Mouse (Mus musculus): ENCODE measurements around the gene Wrap73. TPM values are rescaled to one million over a fixed set of nuclear protein-coding genes. Genes with fewer than 3 reads are reported as not detected.

The Wrap73 gene
- polyA plus RNA-seq, 1 experiment from 2014 or later, result 42.5 TPM

DNA sequence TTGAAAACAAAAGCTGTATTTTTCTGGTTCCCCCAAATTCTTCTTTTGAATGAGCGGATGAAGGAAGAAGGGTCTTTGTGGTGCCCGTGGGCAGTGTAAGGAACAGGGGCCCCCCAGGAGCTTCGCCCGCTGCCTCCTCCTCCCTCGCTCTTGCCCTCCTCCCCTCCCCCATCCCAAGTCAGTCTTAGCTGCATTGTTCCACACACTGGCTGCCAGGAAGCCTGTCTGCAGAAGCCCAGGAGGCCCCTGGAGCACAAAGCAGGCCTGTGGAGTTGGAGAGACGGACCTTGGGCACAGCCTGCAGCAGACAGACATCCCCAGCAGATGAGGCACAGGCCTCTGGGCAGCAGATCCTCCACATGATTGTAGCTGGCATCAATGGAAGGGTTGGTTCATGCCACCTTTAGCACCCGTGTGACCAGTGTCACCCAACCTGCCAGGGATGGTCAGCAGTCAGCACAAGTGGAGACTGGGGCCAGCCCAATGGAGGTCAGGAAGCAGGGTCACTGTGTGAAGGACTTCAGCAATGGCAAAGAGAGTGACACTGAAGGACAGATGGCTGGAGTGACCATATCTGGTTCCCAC, 56.3 kb downstream of the Wrap73 start:
- Histone ChIP-seq H3K4me1 (replicated peaks) (peaks cover 28% of the 10 kb centered on the region), H3K9me3 (no peaks in the 10 kb centered on the region), H3K36me3 (no peaks in the 10 kb centered on the region), H3K4me2 (no peak overlapping the region), H3K27ac (replicated peaks) (peak overlapping the region; percentile 35), H3K27me3 (no peaks in the 10 kb centered on the region), H3K4me3 (no peak overlapping the region), H3K9ac (0 out of 2 replicates have a peak overlapping the region, but pooled peaks have one; percentile 6)
- peak; percentile 69; the same call in 1 of the 2 replicates for ATAC-seq (ENCODE audit: low read depth)
- 20% methylated on average over 7 of the region's 7 CpGs for WGBS

DNA sequence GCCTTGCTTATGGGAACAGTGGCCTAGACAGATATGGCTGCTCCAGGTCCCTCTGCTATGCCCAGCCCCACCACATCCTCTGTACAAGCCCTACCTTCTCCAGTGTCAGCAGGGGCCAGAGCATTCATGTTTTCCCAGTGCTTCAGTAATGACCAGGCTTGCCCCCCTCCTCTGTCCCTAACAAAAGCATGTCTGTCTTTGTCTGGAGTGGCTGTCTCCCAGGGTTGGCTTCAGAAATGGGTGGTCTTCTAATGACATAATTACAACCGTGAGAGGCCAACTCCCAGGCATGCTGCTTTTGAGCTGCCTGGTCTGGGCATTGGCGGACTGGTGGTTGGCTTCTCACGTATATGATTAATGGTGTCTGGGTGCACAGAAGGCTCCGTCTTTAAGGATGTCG, 59.3 kb downstream of the Wrap73 start:
- WGBS, result 28% methylated on average over 5 of the region's 5 CpGs

DNA sequence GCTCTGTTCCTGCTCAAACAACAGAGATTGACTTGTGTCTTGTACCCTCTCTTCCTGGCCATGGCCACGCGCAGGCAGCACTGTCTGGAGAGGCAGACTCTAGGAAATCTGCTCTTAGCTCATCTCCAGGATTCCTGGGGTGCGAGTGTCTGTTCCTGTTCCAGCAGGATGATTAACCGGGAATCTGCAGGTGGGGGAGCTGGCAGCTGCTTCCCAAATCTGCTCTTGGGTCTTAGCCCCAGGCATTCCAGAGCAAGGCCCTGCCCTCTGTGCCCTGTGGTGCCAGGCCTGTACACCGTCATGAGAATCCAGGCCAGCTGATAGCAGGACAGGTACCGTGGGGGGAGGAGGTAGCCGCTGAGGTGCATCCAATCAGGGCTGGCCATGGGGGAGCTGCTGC, 62.4 kb downstream of the Wrap73 start:
- no peaks in the 10 kb centered on the region for H3K9me3 ChIP-seq
- WGBS, result 72% methylated on average over 7 of the region's 7 CpGs
- H3K4me1 ChIP-seq (replicated peaks), result peaks cover 9% of the 10 kb centered on the region
- no peaks in the 10 kb centered on the region for H3K36me3 ChIP-seq
- no peak overlapping the region for H3K4me3 ChIP-seq
- no peak for ATAC-seq (ENCODE audit: low read depth)
- H3K27me3 ChIP-seq, result no peaks in the 10 kb centered on the region
- no peak overlapping the region for H3K4me2 ChIP-seq
- no peak overlapping the region for H3K9ac ChIP-seq
- H3K27ac ChIP-seq (replicated peaks), result no peak overlapping the region

More for the DNA sequence above, 59.3 kb downstream of the Wrap73 start:
- Histone ChIP-seq H3K27ac (replicated peaks) (no peak overlapping the region), H3K4me3 (no peak overlapping the region), H3K9ac (no peak overlapping the region), H3K36me3 (no peaks in the 10 kb centered on the region), H3K4me1 (replicated peaks) (peaks cover 28% of the 10 kb centered on the region), H3K27me3 (no peaks in the 10 kb centered on the region), H3K4me2 (no peak overlapping the region), H3K9me3 (no peaks in the 10 kb centered on the region)
- ATAC-seq (ENCODE audit: low read depth), result no peak

DNA sequence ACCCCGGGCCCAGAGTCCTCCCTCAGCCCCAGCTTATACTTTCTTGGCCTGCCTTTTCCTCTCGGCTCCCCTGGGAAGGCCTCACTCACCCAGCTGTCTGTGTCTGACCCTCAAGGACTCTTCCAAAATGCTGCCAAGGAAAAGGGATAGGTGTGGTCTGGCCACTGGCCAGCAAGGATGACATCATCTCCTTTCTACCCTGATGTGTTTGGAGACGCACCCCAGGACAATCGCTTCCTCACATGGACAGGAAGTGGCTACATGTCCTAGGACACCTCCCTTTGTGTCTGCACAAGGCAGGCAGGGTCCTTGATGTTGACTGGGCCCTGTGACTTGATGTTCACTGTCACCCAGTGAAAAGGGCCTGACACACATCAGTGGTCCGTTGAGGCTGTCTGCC, 63.2 kb downstream of the Wrap73 start:
- H3K36me3 ChIP-seq, result no peaks in the 10 kb centered on the region
- WGBS, result 76% methylated on average over 5 of the region's 5 CpGs
- H3K27ac ChIP-seq (replicated peaks), result no peak overlapping the region
- H3K9ac ChIP-seq, result peak overlapping the region; percentile 38
- H3K9me3 ChIP-seq, result no peaks in the 10 kb centered on the region
- ATAC-seq (ENCODE audit: low read depth), result no peak
- H3K4me2 ChIP-seq, result no peak overlapping the region
- no peaks in the 10 kb centered on the region for H3K27me3 ChIP-seq
- H3K4me1 ChIP-seq (replicated peaks), result peaks cover 13% of the 10 kb centered on the region
- H3K4me3 ChIP-seq, result no peak overlapping the region

DNA sequence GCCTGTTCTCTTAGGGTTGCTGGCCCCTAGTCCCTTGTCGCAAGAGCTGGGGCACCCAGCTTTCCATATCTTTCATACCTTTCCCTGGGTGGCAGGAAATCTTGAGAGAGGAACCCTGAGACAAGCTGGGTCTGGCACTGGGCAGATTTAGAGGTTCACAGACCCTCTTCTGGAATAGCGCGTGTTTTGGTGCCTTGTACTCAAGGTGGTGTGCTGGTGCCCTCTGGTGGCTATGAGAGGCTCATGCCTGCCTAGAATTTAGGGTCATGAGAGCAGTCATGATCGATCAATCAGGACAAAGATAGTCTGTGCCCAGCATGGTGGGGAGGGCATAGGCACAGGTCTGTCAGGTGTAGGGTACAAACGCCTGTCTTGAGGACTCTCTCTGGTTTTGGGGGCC, 65.1 kb downstream of the Wrap73 start:
- Histone ChIP-seq H3K4me3 (no peak overlapping the region), H3K27ac (replicated peaks) (no peak overlapping the region), H3K4me1 (replicated peaks) (peaks cover 6% of the 10 kb centered on the region; the same call in 1 of the 2 replicates), H3K4me2 (no peak overlapping the region), H3K9ac (no peak overlapping the region), H3K9me3 (no peaks in the 10 kb centered on the region), H3K36me3 (no peaks in the 10 kb centered on the region), H3K27me3 (no peaks in the 10 kb centered on the region)
- ATAC-seq (ENCODE audit: low read depth), result 0 out of 2 replicates have a peak, but pooled peaks have one; percentile 43
- WGBS, result 10% methylated on average over 5 of the region's 5 CpGs

DNA sequence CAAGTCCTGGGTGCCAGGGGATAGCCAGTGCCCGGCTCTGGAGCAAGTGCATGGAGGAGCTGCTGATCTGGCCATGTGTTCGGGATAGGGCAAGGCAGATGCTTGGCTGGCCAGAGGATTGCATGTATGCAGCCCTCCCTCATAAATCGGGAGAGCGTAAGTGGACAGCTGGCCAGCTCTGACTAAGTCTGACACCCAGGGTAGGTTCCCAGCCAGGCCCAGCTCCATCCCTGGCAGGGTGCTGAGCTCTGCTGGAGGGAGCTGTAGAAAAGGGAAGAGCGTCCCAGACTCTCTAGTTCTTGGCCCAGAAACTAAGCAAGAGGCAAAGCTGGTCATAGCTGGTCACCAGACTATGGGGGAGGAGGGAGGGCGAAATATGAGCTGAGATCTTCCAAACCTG, 66.9 kb downstream of the Wrap73 start:
- 69% methylated on average over 6 of the region's 6 CpGs for WGBS
- Histone ChIP-seq H3K27ac (replicated peaks) (no peak overlapping the region), H3K27me3 (no peaks in the 10 kb centered on the region), H3K4me2 (no peak overlapping the region), H3K4me3 (no peak overlapping the region), H3K9ac (no peak overlapping the region), H3K36me3 (no peaks in the 10 kb centered on the region), H3K4me1 (replicated peaks) (peaks cover 10% of the 10 kb centered on the region; the same call in 1 of the 2 replicates), H3K9me3 (no peaks in the 10 kb centered on the region)
- ATAC-seq (ENCODE audit: low read depth), result no peak

DNA sequence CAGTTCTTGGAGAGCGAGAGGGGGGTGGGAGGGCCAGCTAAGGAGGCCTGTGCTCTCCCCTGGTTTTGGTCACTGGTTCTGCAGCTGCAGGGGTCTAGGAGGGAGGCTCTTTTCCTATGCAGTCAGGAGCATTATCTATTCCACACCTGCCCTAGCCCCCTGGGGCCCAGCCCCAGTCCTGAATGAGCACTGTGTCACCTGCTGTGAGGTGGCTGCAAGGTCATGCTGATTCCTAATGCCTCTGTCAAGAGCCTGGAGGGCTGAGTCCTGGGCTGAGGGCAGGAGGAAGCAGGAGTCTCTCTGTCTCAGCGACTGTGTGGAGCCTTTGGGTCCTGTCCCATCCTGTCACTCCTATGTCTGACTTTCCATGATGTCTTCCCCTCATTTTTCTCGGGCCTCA, 67.7 kb downstream of the Wrap73 start:
- peaks cover 10% of the 10 kb centered on the region; the same call in 1 of the 2 replicates for H3K4me1 ChIP-seq (replicated peaks)
- no peak overlapping the region for H3K4me2 ChIP-seq
- no peak overlapping the region for H3K4me3 ChIP-seq
- H3K9ac ChIP-seq, result no peak overlapping the region
- no peaks in the 10 kb centered on the region for H3K9me3 ChIP-seq
- ATAC-seq (ENCODE audit: low read depth), result no peak
- no peaks in the 10 kb centered on the region for H3K36me3 ChIP-seq
- WGBS, result 19% methylated on average over 3 of the region's 3 CpGs
- H3K27ac ChIP-seq (replicated peaks), result no peak overlapping the region
- H3K27me3 ChIP-seq, result no peaks in the 10 kb centered on the region

DNA sequence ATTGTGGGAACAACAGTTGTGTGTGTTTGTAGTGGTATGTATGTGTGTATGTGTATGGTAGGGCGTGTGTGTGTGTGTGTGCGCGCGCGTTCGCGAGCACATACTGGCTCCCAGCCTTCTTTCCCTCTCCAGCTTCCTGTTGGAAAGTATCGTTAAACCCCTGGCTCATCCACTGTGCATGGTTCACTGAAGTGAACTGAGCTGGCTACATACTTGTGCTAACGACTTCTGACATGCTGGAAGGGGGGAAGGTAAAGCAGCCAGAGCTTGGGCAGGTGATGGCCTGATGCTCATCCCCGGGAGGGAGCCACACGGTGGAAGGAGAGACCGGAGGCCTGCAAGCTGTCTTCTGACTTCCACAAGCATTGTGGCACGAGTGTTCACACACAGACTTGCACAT, 69.3 kb downstream of the Wrap73 start:
- WGBS, result 84% methylated on average over 13 of the region's 13 CpGs
- H3K27ac ChIP-seq (replicated peaks), result no peak overlapping the region
- H3K4me1 ChIP-seq (replicated peaks), result 0 out of 2 replicates have a peak, but pooled peaks cover 10% of the 10 kb centered on the region
- H3K9ac ChIP-seq, result no peak overlapping the region
- no peak overlapping the region for H3K4me3 ChIP-seq
- H3K36me3 ChIP-seq, result no peaks in the 10 kb centered on the region
- ATAC-seq (ENCODE audit: low read depth), result no peak
- H3K27me3 ChIP-seq, result no peaks in the 10 kb centered on the region
- no peaks in the 10 kb centered on the region for H3K9me3 ChIP-seq
- no peak overlapping the region for H3K4me2 ChIP-seq

DNA sequence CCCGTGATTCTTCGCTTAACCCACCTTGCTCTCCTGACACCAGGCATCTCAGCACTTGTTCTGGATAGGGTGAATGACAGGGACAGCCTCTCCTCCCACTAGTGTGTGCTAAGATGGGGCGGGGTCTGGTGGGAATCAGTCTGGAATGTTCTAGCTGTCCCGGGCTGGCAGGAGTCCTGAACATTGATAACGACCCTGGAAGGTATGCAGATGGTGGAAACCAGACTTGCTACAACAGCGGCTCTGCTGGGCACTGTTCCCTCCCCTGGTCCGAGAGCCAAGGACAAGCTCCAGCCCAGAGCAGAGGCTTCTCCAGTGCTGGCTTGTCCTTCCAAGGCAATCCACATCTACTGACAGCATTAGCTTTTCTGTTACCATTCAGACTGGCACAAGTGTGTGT, 71.4 kb downstream of the Wrap73 start:
- Histone ChIP-seq H3K4me3 (no peak overlapping the region), H3K9me3 (no peaks in the 10 kb centered on the region), H3K9ac (no peak overlapping the region), H3K36me3 (no peaks in the 10 kb centered on the region), H3K4me2 (no peak overlapping the region), H3K27ac (replicated peaks) (no peak overlapping the region), H3K4me1 (replicated peaks) (0 out of 2 replicates have a peak, but pooled peaks cover 10% of the 10 kb centered on the region), H3K27me3 (no peaks in the 10 kb centered on the region)
- ATAC-seq (ENCODE audit: low read depth), result no peak
- WGBS, result 75% methylated on average over 7 of the region's 7 CpGs

DNA sequence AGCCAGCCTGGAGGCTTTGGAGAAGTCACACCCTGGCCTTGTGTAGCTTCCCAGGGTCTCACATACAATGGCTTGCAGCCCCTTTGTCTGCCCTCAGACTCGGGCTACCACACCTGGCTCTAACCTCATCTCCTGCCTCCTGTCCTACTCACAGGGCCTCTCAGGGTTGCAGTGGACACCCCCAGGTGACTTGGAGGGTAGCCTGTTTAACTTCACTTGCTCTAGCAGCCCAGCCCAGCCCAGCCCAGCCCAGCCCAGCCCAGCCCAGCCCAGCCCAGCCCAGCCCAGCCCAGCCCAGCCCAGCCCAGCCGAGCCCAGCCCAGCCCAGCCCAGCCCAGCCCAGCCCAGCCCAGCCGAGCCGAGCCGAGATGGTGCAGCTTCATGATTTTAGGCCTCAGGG, 71.9 kb downstream of the Wrap73 start:
- 10% methylated on average over 5 of the region's 5 CpGs for WGBS
- Histone ChIP-seq H3K27ac (replicated peaks) (no peak overlapping the region), H3K27me3 (no peaks in the 10 kb centered on the region), H3K9ac (no peak overlapping the region), H3K4me1 (replicated peaks) (0 out of 2 replicates have a peak, but pooled peaks cover 10% of the 10 kb centered on the region), H3K4me3 (no peak overlapping the region), H3K36me3 (no peaks in the 10 kb centered on the region), H3K4me2 (no peak overlapping the region), H3K9me3 (no peaks in the 10 kb centered on the region)
- no peak for ATAC-seq (ENCODE audit: low read depth)

Other genes starting within 250 kb of the Wrap73 start
- gene A430005L14Rik, start 185.1 kb upstream of the Wrap73 start, polyA plus RNA-seq (2015; fragmentation: Nextera tagmentation; extraction: Ambion mirVana), result 60.9 and 61.5 TPM in 2 replicates
- 10.9 and 12.8 TPM in 2 replicates for gene Dffb, start 167.2 kb upstream of the Wrap73 start, polyA plus RNA-seq (2015; fragmentation: Nextera tagmentation; extraction: Ambion mirVana)
- gene Cep104, start 167.2 kb upstream of the Wrap73 start, polyA plus RNA-seq (2015; fragmentation: Nextera tagmentation; extraction: Ambion mirVana), result 16.4 and 19.8 TPM in 2 replicates
- 24.0 and 25.2 TPM in 2 replicates for gene Lrrc47, start 130.6 kb upstream of the Wrap73 start, polyA plus RNA-seq (2015; fragmentation: Nextera tagmentation; extraction: Ambion mirVana)
- gene Smim1, start 116.1 kb upstream of the Wrap73 start, polyA plus RNA-seq (2015; fragmentation: Nextera tagmentation; extraction: Ambion mirVana), result 7.8 and 9.3 TPM in 2 replicates
- not detected in 2 replicates for gene Ccdc27, start 99.7 kb upstream of the Wrap73 start, polyA plus RNA-seq (2015; fragmentation: Nextera tagmentation; extraction: Ambion mirVana)
- gene Trp73, start 2.2 kb upstream of the Wrap73 start, polyA plus RNA-seq (2015; fragmentation: Nextera tagmentation; extraction: Ambion mirVana), result 0.12 TPM in 1 of 2 replicates, not detected in the other
- 178 and 191 TPM in 2 replicates for gene Tprgl, start 18.3 kb downstream of the Wrap73 start, polyA plus RNA-seq (2015; fragmentation: Nextera tagmentation; extraction: Ambion mirVana)
- 7.4 and 8.8 TPM in 2 replicates for gene Megf6, start 28.4 kb downstream of the Wrap73 start, polyA plus RNA-seq (2015; fragmentation: Nextera tagmentation; extraction: Ambion mirVana)
- gene Arhgef16, start 159.3 kb downstream of the Wrap73 start, polyA plus RNA-seq (2015; fragmentation: Nextera tagmentation; extraction: Ambion mirVana), result 1.1 and 1.2 TPM in 2 replicates
- not detected in 2 replicates for gene B230104I21Rik, start 193.8 kb downstream of the Wrap73 start, polyA plus RNA-seq (2015; fragmentation: Nextera tagmentation; extraction: Ambion mirVana)